Mouse (Mus musculus): ENCODE measurements at regions not wholly inside any gene's neighbourhood (a gene's known extent, or its start where the extent isn't known, plus 50 kb on each side); places are given as distances from the start of the nearest gene placed in this dataset.
"Not testable (repeated sequence)": the region's sequence is repeated elsewhere in the genome, so short reads cannot be mapped to it uniquely, and the experiment has no call there.

- intact Hi-C loops (cut with DNase I): no loop called here
- DNase-seq (ENCODE audit: low spot score in 2 of 2): no peak
These were observed 130.5 kb downstream of the Iqub start for GRCm38 (mm10) chr6:24384193-24384888.

DNA sequence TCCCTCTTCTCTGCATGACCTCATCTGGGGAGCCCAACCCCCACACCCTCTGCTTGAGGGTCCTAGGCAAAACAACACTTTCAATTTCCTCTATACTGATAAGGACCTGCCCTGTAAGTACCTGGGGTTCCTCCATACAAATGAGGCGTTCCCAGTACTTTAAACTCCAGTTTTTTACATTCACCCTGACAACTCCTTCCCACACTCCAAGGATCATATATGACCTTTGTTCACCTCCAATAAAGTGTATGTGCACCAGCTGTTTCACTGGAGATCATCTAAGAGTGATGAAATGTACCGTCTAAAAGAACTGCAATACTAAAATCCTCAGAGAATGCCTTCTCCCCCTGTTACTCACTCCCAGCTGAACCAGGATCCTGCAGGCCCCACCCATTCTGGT is 135.0 kb downstream of the Iqub start:
- no peak for DNase-seq (ENCODE audit: low spot score in 2 of 2)
- intact Hi-C loops (cut with DNase I): no loop called here

GRCm38 (mm10) chr6:24376728-24377127 is 138.1 kb downstream of the Iqub start:
- intact Hi-C loops (cut with DNase I): no loop called here

DNA sequence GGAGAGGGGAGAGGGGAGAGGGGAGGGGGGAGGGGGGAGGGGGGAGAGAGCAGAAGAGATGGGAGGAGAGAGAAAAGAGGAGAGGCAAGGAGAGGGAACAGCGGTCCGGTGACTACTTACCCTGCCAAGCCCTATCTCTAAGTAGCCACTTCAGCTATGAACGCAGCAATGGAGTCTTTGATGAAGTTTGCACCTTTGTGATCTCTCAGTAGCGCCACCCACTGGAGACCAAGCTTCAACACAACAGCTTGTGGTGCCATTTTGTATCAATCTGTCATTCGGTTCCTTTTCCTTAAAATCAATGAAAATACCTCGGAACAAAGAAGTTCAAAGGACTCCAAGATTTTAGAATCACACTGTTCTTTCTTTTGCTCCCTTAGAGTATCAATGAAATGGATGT is 141.7 kb downstream of the Iqub start:
- DNase-seq (ENCODE audit: low spot score in 2 of 2): no peak
- intact Hi-C loops (cut with DNase I): no loop called here

More at GRCm38 (mm10) chr6:24376728-24377127, 138.1 kb downstream of the Iqub start:
- no peak for DNase-seq (ENCODE audit: low spot score in 2 of 2)

- DNase-seq (ENCODE audit: low spot score in 2 of 2): no peak
- intact Hi-C loops (cut with DNase I): no loop called here
These were observed 143.2 kb downstream of the Iqub start for GRCm38 (mm10) chr6:24371680-24372079.

DNA sequence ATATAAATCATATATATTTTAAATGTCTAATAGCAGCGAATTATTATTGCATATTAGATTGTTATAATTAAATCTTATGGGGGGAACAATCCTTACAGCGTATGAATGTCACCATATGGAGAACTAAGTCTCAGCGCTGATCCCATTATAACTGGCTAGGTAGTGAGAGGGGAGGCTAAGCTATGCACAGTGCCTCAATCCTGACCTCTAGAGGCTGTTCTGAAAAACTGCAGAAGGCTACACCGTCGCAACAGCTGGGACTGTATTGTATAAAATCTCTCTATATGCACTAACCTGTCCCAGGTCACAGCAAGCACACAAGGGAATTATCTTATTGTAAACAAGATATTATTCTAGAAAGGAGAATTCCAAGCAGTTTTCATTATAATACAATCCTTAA is 164.0 kb downstream of the Iqub start:
- intact Hi-C loops (cut with DNase I): loop anchor here (10.0 kb wide), 2 partner anchors 596 to 856 kb away; no protein-coding TSS in a partner anchor
- peak; percentile 8 to 24 for DNase-seq (ENCODE audit: low spot score in 2 of 2)

GRCm38 (mm10) chr6:24348481-24349062 is 166.3 kb downstream of the Iqub start:
- intact Hi-C loops (cut with DNase I): no loop called here
- DNase-seq (ENCODE audit: low spot score in 2 of 2): no peak

- no peak for DNase-seq (ENCODE audit: low spot score in 2 of 2)
- intact Hi-C loops (cut with DNase I): no loop called here
These were observed 167.0 kb downstream of the Iqub start for GRCm38 (mm10) chr6:24347745-24348480.

- DNase-seq (ENCODE audit: low spot score in 2 of 2): no peak
- intact Hi-C loops (cut with DNase I): no loop called here
These were observed 172.4 kb downstream of the Iqub start for GRCm38 (mm10) chr6:24342471-24342870.

- DNase-seq (ENCODE audit: low spot score in 2 of 2): no peak
- intact Hi-C loops (cut with DNase I): no loop called here
These were observed 172.8 kb downstream of the Iqub start for GRCm38 (mm10) chr6:24342056-24342455.

DNA sequence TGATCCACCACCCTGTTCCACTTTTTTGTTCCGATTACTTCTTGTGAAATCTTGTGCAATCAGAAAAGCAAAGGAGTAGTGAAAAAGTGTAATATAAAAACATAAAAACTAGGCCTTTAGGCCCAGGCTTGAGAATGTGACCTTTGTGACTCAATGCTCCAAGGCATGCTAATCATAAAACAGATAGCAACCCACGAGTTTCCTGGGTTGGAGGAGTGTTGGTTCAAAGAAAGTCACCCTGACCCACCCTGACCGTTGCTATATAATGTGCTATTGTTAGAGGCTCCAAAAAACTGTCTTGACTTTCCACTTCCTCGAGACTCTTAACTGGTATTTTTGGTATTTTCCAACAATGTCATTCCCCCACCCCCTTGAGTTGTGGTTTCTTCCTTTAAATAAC is 172.2 kb upstream of the Slc13a1 start:
- intact Hi-C loops (cut with DNase I); DNase-seq (ENCODE audit: low spot score in 2 of 2): not testable (repeated sequence)

DNA sequence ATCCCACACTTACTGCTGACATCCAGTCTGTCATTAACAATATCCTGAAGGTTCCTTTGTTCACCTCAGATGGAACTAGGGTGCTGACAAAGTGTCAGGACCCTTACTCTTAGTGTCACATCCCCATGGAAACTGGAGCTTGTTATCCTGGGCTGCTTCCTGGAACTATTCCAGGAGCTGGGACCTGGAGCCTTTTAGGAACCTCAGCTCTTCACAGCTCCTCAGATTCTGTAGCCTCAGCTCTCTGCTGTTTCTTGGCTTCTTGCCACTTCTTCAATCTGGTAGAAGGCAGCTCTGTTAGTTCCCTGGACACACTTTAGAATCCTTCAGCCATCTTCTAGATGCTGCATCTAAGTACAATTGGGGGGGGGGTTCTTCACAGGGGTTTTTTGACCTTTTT is 157.3 kb upstream of the Slc13a1 start:
- DNase-seq (ENCODE audit: low spot score in 2 of 2): no peak
- intact Hi-C loops (cut with DNase I): no loop called here

- no peak for DNase-seq (ENCODE audit: low spot score in 2 of 2)
- intact Hi-C loops (cut with DNase I): no loop called here
These were observed 156.8 kb upstream of the Slc13a1 start for GRCm38 (mm10) chr6:24324718-24325117.

DNA sequence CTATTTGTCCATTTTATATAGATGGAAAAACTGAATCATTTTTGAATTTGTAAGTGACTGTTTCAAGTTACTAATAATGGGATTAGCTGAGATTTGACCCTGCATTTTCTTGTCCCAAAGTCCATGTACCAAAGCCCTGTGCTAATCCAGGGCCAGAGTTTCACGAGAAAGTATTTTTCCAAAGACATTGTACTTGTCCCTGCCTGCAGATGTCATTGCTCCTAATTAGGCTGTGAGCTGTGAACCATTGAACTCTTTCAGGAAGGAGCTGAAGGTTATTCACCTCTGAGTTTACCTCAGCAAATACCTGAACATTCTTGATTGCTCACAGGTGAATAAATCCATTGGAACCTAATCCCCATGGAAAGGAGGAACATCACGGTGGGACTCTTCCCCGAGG is 154.5 kb upstream of the Slc13a1 start:
- intact Hi-C loops (cut with DNase I): no loop called here
- no peak for DNase-seq (ENCODE audit: low spot score in 2 of 2)

DNA sequence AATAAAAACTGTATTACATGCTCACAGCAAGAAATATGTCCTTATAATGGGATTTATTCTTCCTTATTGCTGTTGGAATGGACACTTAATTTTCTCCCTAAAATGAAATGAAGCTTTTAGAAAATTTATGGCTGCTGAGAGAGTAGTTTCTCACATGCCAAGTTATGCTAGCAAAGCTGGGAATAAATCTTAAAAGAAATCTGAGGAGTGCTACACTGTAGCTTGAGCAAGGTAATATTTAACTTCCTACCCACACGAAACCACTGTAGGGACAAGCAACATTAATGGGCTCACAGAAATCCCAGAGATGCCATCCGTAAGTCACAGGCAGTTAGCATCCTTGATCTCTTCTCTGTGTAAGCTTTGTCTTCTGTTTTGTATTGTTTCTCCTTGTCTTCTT is 151.0 kb upstream of the Slc13a1 start:
- no peak for DNase-seq (ENCODE audit: low spot score in 2 of 2)
- intact Hi-C loops (cut with DNase I): no loop called here

- DNase-seq (ENCODE audit: low spot score in 2 of 2): no peak
- intact Hi-C loops (cut with DNase I): no loop called here
These were observed 142.8 kb upstream of the Slc13a1 start for GRCm38 (mm10) chr6:24310675-24311074.

DNA sequence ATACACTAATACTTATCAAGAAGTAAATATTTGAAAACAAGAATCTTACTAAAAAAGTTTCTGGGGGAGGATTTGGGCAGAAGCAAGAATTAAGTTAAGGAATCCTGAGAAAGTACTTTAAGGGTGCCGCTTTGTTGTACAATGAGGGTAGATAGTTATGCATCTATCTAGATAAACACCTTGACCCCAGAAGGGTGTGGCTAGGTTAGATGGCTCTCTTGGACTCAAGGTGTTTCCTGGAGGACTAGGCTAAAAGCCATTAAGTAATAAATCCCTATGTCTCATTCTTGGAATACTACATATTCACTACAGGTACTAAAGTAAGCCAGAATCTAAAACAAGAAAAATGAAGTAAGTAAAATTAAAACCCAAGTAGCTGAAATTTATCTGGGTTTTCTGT is 141.9 kb upstream of the Slc13a1 start:
- intact Hi-C loops (cut with DNase I): no loop called here

GRCm38 (mm10) chr6:24301681-24302080 is 133.8 kb upstream of the Slc13a1 start:
- intact Hi-C loops (cut with DNase I): no loop called here
- DNase-seq (ENCODE audit: low spot score in 2 of 2): no peak

More for the DNA sequence above, 141.9 kb upstream of the Slc13a1 start:
- no peak for DNase-seq (ENCODE audit: low spot score in 2 of 2)

DNA sequence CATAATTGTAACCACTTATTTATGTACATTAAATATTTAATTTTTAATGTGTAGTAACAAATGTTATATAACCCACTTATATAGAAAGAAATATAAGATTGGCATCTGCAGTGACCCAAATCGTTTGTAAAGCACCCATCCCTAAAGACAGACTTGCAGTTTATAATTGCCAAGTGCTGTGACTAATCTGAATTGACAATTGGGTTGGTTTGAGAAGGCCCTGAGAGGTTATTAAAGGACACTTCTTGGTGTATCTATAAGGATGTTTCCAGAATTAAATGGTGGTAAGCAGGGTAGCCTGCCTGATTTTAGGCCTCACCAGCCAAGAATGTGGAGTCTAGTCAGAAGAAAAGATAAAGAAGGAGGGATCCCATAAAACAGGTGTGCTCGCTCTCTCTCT is 133.3 kb upstream of the Slc13a1 start:
- DNase-seq (ENCODE audit: low spot score in 2 of 2): no peak
- intact Hi-C loops (cut with DNase I): no loop called here

DNA sequence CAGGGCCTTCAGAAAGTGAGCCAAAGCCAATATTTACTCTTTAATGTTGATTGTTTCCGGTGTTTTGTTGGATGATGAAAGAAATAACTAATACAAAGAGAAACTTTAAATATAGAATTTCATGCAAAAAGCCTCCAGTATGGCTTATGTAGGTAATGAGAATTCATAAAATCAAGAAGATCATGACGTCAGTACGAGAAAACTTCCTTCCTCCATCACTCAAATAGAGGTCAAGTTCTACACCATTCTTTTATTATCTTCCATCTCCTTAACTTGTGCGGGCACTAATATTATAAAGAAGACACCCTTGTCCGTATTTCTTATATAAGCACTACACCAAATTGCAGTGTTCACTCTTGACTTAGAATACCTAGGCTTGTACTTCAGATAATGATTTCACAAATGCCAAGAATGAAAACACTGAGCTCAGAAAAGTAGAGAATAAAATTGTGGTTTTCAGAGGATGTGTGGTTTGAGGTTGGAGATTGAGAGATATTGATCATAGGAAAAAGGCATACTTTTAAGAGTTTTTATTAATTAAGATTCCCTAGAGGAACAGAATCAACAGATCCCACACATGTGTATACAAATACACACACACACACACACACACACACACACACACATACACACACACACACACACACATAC is 130.8 kb upstream of the Slc13a1 start:
- intact Hi-C loops (cut with DNase I): no loop called here
- no peak for DNase-seq (ENCODE audit: low spot score in 2 of 2)

Measured in left cerebral cortex, postnatal 36 days (tissue).